Mouse (Mus musculus): ENCODE results near the gene Lonp1. TPM values are rescaled to one million over a fixed set of nuclear protein-coding genes. Genes with fewer than 3 reads are reported as not detected.
A peak's percentile ranks its signal among the peaks of the same experiment; 100 is the strongest.
"Not testable (repeated sequence)": the region's sequence is repeated elsewhere in the genome, so short reads cannot be mapped to it uniquely, and the experiment has no call there.

Lonp1 gene
- total RNA-seq, 1 experiment = 169 TPM

DNA sequence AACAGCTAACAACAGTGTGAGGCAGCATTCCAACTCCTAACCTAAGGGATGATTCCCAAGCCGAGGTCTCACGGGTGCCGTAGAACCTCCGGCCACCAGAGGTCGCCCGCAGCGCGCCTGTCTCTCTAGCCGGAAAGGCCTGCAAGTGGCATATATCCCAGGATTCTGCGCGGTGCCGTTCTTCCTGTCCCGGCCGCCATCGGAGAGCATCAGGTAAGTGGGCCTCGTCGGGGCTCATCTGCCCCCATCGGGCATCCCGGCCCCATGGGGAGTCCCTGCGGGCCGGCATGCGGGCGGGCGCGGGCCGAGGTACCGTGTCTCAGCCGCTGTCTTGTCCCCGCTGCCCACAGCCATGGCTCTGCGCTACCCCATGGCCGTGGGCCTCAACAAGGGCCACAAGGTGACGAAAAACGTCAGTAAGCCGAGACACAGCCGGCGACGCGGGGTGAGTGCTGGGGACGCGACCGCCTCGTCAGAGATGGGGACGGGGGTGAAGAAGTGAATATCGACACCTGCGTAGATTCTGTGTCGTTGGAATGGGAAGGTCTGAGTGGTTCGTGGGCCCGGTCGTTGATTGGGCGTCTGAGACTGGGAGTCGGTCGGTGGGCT, 13.3 kb downstream of the Lonp1 start, which contains the start of gene Rpl36:
TSS of gene Rpl36 (plus strand) at position 181 of the 609 bp plus-strand sequence.
- TF ChIP-seq MAFK (IDR thresholded peaks at IDR 0.05; ENCODE audit: insufficient read depth, low read depth, low read length) = no peak
- no peak for TF ChIP-seq CHD2 (IDR thresholded peaks at IDR 0.05; ENCODE audit: low read depth, low read length)
- peak; percentile 67; the same call in 1 of the 2 replicates for TF ChIP-seq HCFC1 (IDR thresholded peaks at IDR 0.05; ENCODE audit: borderline replicate concordance, insufficient read depth, low read length)
- TF ChIP-seq ZC3H11A (IDR thresholded peaks at IDR 0.05; ENCODE audit: borderline replicate concordance, low read depth, low read length) = no peak
- no peak for TF ChIP-seq ZNF384 (IDR thresholded peaks at IDR 0.05; ENCODE audit: low read depth, low read length)

DNA sequence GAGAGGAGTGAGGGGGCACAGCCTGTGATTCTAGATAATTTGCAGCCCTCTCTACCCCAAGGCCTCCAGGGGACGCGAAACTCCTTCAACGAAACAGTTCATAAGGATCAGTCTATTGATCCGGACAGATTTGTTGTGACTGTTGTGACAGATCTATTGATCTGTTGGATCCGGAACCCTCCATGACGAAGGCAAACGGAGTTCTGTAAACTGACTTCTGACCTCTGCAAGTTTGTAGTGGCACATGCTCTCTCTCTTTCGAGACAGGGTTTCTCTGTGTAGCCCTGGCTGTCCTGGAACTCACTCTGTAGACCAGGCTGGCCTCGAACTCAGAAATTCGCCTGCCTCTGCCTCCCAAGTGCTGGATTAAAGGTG, 14.1 kb downstream of the Lonp1 start:
- in situ Hi-C loops (cut with MboI; ENCODE audit: low sequenced_read_pairs in 2 of 2, unreplicated experiment in 2 of 2); H3K9me3 ChIP-seq (ENCODE audit: control insufficient read depth, insufficient read depth, low read depth, low read length); DNase-seq (ENCODE audit: low read depth, low spot score): not testable (repeated sequence)
- Histone ChIP-seq H3K36me3 (ENCODE audit: control insufficient read depth, insufficient read depth, low read length, poor library complexity, severe bottlenecking) (peaks cover 41% of the 10 kb centered on the region), H3K4me3 (ENCODE audit: insufficient read depth in 1 of 2, low read depth in 1 of 2, low read length in 2 of 2, poor library complexity in 1 of 2, severe bottlenecking in 1 of 2) (peak overlapping the region; percentile 67 to 95), H3K27ac (ENCODE audit: insufficient read depth, low read depth, low read length, poor library complexity, severe bottlenecking) (peak overlapping the region; percentile 17), H3K9ac (ENCODE audit: insufficient read depth, low read depth, low read length, poor library complexity, severe bottlenecking) (peak overlapping the region; percentile 78), H3K4me1 (ENCODE audit: control insufficient read depth in 2 of 2, insufficient read depth in 2 of 2, low read length in 2 of 2, poor library complexity in 1 of 2) (peaks cover 7 to 22% of the 10 kb centered on the region in 2 experiments)

More for the DNA sequence above, 13.3 kb downstream of the Lonp1 start, which contains the start of gene Rpl36:
- Histone ChIP-seq H3K4me1 (ENCODE audit: control insufficient read depth in 2 of 2, insufficient read depth in 2 of 2, low read length in 2 of 2, poor library complexity in 1 of 2) (peaks cover 7 to 22% of the 10 kb centered on the region in 2 experiments), H3K4me3 (ENCODE audit: insufficient read depth in 1 of 2, low read depth in 1 of 2, low read length in 2 of 2, poor library complexity in 1 of 2, severe bottlenecking in 1 of 2) (peak within 1 kb of the TSS; percentile 85 to 95), H3K27ac (ENCODE audit: insufficient read depth, low read depth, low read length, poor library complexity, severe bottlenecking) (peak within 1 kb of the TSS; percentile 85), H3K36me3 (ENCODE audit: control insufficient read depth, insufficient read depth, low read length, poor library complexity, severe bottlenecking) (peaks cover 47% of the 10 kb centered on the region), H3K9me3 (ENCODE audit: control insufficient read depth, insufficient read depth, low read depth, low read length) (no peaks in the 10 kb centered on the region), H3K9ac (ENCODE audit: insufficient read depth, low read depth, low read length, poor library complexity, severe bottlenecking) (peak within 1 kb of the TSS; percentile 94)
- DNase-seq (ENCODE audit: low read depth, low spot score) = peak; percentile 78
- in situ Hi-C loops (cut with MboI; ENCODE audit: low sequenced_read_pairs in 2 of 2, unreplicated experiment in 2 of 2) = no loop called here

GRCm38 (mm10) chr17:56611861-56612564, 14.7 kb downstream of the Lonp1 start:
- H3K36me3 ChIP-seq (ENCODE audit: control insufficient read depth, insufficient read depth, low read length, poor library complexity, severe bottlenecking) = peaks cover 40% of the 10 kb centered on the region
- TF ChIP-seq ZC3H11A (IDR thresholded peaks at IDR 0.05; ENCODE audit: borderline replicate concordance, low read depth, low read length) (no peak), MAFK (IDR thresholded peaks at IDR 0.05; ENCODE audit: insufficient read depth, low read depth, low read length) (no peak), HCFC1 (IDR thresholded peaks at IDR 0.05; ENCODE audit: borderline replicate concordance, insufficient read depth, low read length) (no peak), ZNF384 (IDR thresholded peaks at IDR 0.05; ENCODE audit: low read depth, low read length) (no peak), CHD2 (IDR thresholded peaks at IDR 0.05; ENCODE audit: low read depth, low read length) (no peak)
- peak; percentile 96 for DNase-seq (ENCODE audit: low read depth, low spot score)
- H3K9ac ChIP-seq (ENCODE audit: insufficient read depth, low read depth, low read length, poor library complexity, severe bottlenecking) = peak overlapping the region; percentile 78
- in situ Hi-C loops (cut with MboI; ENCODE audit: low sequenced_read_pairs in 2 of 2, unreplicated experiment in 2 of 2) = no loop called here
- H3K27ac ChIP-seq (ENCODE audit: insufficient read depth, low read depth, low read length, poor library complexity, severe bottlenecking) = peak overlapping the region; percentile 65
- no peaks in the 10 kb centered on the region for H3K9me3 ChIP-seq (ENCODE audit: control insufficient read depth, insufficient read depth, low read depth, low read length)
- peak overlapping the region; percentile 67 to 95 for H3K4me3 ChIP-seq (ENCODE audit: insufficient read depth in 1 of 2, low read depth in 1 of 2, low read length in 2 of 2, poor library complexity in 1 of 2, severe bottlenecking in 1 of 2)
- peaks cover 7 to 22% of the 10 kb centered on the region in 2 experiments for H3K4me1 ChIP-seq (ENCODE audit: control insufficient read depth in 2 of 2, insufficient read depth in 2 of 2, low read length in 2 of 2, poor library complexity in 1 of 2)

DNA sequence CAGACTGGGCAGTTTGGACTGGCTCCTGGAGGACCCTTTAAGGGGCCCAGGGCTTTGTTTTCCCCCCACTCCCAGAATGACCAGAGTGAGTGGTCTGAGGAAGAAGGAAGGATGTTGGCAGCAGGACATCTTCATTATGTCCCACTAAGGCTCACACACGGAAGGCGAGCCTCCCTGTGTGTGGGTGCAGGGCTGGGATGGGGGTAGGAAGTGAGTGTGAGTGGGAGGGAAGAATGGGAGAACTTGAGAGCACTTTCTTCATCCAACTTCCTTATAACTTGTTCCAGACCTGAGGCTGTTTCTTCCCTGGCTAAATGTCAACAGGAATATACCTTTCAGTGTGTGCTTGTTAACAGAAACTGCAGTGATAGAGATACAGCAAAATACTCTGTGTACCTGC, 15.4 kb downstream of the Lonp1 start:
- no peak for TF ChIP-seq HCFC1 (IDR thresholded peaks at IDR 0.05; ENCODE audit: borderline replicate concordance, insufficient read depth, low read length)
- no peak for TF ChIP-seq ZNF384 (IDR thresholded peaks at IDR 0.05; ENCODE audit: low read depth, low read length)
- no peak for TF ChIP-seq MAFK (IDR thresholded peaks at IDR 0.05; ENCODE audit: insufficient read depth, low read depth, low read length)
- no peak for TF ChIP-seq CHD2 (IDR thresholded peaks at IDR 0.05; ENCODE audit: low read depth, low read length)
- TF ChIP-seq ZC3H11A (IDR thresholded peaks at IDR 0.05; ENCODE audit: borderline replicate concordance, low read depth, low read length) = no peak
- Histone ChIP-seq H3K9me3 (ENCODE audit: control insufficient read depth, insufficient read depth, low read depth, low read length) (no peaks in the 10 kb centered on the region), H3K27ac (ENCODE audit: insufficient read depth, low read depth, low read length, poor library complexity, severe bottlenecking) (no peak overlapping the region), H3K4me1 (ENCODE audit: control insufficient read depth in 2 of 2, insufficient read depth in 2 of 2, low read length in 2 of 2, poor library complexity in 1 of 2) (peaks cover 7 to 20% of the 10 kb centered on the region in 2 experiments), H3K4me3 (ENCODE audit: insufficient read depth in 1 of 2, low read depth in 1 of 2, low read length in 2 of 2, poor library complexity in 1 of 2, severe bottlenecking in 1 of 2) (peak overlapping the region in 1 of 2 experiments; percentile 95; a peak in 1 of 4 replicates), H3K36me3 (ENCODE audit: control insufficient read depth, insufficient read depth, low read length, poor library complexity, severe bottlenecking) (peaks cover 40% of the 10 kb centered on the region), H3K9ac (ENCODE audit: insufficient read depth, low read depth, low read length, poor library complexity, severe bottlenecking) (peak overlapping the region; percentile 34; the same call in 1 of the 2 replicates)
- DNase-seq (ENCODE audit: low read depth, low spot score) = no peak
- in situ Hi-C loops (cut with MboI; ENCODE audit: low sequenced_read_pairs in 2 of 2, unreplicated experiment in 2 of 2) = no loop called here
